Mouse (Mus musculus): ENCODE data around the gene Macc1. TPM values are rescaled to one million over a fixed set of nuclear protein-coding genes. Genes with fewer than 3 reads are reported as not detected.

Macc1 gene
- polyA plus RNA-seq, 1 experiment, result 0.20 TPM

DNA sequence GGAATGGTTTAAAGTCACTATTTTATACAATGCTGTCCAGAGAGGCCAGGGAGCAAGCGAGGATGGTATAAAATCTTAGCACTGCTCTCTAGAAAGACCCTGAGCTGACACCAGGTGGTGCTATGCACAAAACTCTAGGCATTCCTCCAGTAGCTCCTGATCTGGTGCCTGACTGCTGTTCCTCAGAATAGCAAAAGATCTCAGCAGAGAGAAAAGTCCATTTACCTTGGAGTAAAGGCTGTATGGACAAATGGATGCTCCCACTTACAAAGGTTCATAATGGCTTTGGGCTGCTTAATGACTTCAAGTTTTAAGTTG, 112.8 kb downstream of the Macc1 start:
- peak; percentile 65 for DNase-seq
- H3K36me3 ChIP-seq (ENCODE audit: control insufficient read depth, insufficient read depth, low read length), result no peaks in the 10 kb centered on the region
- 61% methylated on average over 1 of the region's 1 CpGs for WGBS
- TF ChIP-seq POLR2A (IDR thresholded peaks at IDR 0.05; ENCODE audit: low read depth, low read length) (no peak), CTCF (conservative IDR thresholded peaks at IDR 0.05; ENCODE audit: insufficient read depth, insufficient read length, low read depth, low read length) (peak; percentile 61)
- no peak overlapping the region for H3K4me3 ChIP-seq (ENCODE audit: insufficient read depth, low read depth, low read length)
- H3K27ac ChIP-seq (ENCODE audit: insufficient read depth, low read depth, low read length), result no peak overlapping the region
- no peaks in the 10 kb centered on the region for H3K4me1 ChIP-seq (ENCODE audit: control insufficient read depth, insufficient read depth, low read length)
- no peaks in the 10 kb centered on the region for H3K27me3 ChIP-seq (replicated peaks; ENCODE audit: control insufficient read depth, insufficient read depth, low read length)

DNA sequence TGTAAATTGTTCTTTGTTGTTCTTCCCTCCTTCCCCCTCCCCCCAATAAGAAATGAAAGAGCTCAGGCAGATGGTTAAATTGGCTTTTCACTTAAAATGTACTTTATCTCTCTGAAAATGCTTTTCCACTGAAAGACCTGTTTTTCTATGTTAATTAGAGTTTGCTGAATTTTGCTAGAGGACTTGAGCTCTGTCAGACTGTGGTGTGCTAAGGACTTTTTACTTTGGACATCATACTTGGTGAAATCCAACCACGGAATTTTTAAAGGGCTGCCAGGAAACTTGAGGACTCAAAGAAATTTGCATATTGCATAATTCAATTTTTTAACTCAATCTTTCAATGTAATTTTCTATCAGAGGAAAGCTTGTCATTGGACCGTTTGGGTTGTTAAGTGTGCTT, 126.7 kb downstream of the Macc1 start:
- H3K27me3 ChIP-seq (replicated peaks; ENCODE audit: control insufficient read depth, insufficient read depth, low read length), result no peaks in the 10 kb centered on the region
- DNase-seq, result peak; percentile 38
- no peak overlapping the region for H3K27ac ChIP-seq (ENCODE audit: insufficient read depth, low read depth, low read length)
- no peak for TF ChIP-seq POLR2A (IDR thresholded peaks at IDR 0.05; ENCODE audit: low read depth, low read length)
- TF ChIP-seq CTCF (conservative IDR thresholded peaks at IDR 0.05; ENCODE audit: insufficient read depth, insufficient read length, low read depth, low read length), result no peak
- H3K4me1 ChIP-seq (ENCODE audit: control insufficient read depth, insufficient read depth, low read length), result no peaks in the 10 kb centered on the region
- no peak overlapping the region for H3K4me3 ChIP-seq (ENCODE audit: insufficient read depth, low read depth, low read length)
- WGBS, result 48% methylated on average over 2 of the region's 2 CpGs
- no peaks in the 10 kb centered on the region for H3K36me3 ChIP-seq (ENCODE audit: control insufficient read depth, insufficient read depth, low read length)

DNA sequence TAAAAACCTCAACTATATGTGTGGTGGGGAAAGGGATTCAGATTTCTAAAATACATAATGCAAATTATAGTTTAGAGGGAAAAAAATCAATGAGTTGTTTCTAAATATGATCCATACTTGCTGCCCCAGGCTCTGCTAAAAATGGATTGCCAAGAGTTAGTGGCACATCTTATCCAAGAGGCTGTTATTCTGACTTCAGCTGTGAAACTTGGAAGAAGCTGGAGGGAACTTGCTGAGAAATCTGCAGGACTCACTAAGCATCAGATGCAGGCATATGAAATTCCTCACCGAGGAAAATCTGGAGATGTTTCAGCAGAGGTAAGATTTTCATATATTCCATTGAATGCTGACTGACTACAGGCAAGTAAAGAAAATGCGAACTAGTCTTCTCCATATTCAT, 136.0 kb downstream of the Macc1 start:
- WGBS, result 89% methylated on average over 2 of the region's 2 CpGs
- no peaks in the 10 kb centered on the region for H3K4me1 ChIP-seq (ENCODE audit: control insufficient read depth, insufficient read depth, low read length)
- H3K27me3 ChIP-seq (replicated peaks; ENCODE audit: control insufficient read depth, insufficient read depth, low read length), result no peaks in the 10 kb centered on the region; the same call in 1 of the 2 replicates
- no peak overlapping the region for H3K4me3 ChIP-seq (ENCODE audit: insufficient read depth, low read depth, low read length)
- no peak overlapping the region for H3K27ac ChIP-seq (ENCODE audit: insufficient read depth, low read depth, low read length)
- no peak for DNase-seq
- H3K36me3 ChIP-seq (ENCODE audit: control insufficient read depth, insufficient read depth, low read length), result no peaks in the 10 kb centered on the region
- TF ChIP-seq CTCF (conservative IDR thresholded peaks at IDR 0.05; ENCODE audit: insufficient read depth, insufficient read length, low read depth, low read length), result no peak
- no peak for TF ChIP-seq POLR2A (IDR thresholded peaks at IDR 0.05; ENCODE audit: low read depth, low read length)

DNA sequence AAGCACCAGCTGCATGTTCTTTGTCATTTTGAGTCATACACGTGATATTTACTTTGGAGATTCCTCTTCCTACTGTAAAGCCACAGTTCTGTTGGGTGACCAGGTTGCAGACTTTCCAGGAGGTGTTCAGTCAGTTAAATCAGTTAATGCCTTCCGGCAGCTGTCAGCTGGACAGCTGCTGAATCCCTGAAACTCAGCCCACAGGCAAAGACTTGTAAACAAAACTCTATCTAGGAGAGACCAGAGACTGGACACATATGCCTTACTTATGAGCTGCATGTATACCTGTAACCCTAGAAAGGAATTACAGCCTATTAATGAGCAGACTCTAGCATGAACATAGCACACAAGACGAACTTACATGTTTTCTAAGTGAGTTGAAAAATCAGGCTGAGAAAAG, 137.2 kb downstream of the Macc1 start:
- Histone ChIP-seq H3K27ac (ENCODE audit: insufficient read depth, low read depth, low read length) (no peak overlapping the region), H3K4me3 (ENCODE audit: insufficient read depth, low read depth, low read length) (no peak overlapping the region), H3K36me3 (ENCODE audit: control insufficient read depth, insufficient read depth, low read length) (no peaks in the 10 kb centered on the region), H3K27me3 (replicated peaks; ENCODE audit: control insufficient read depth, insufficient read depth, low read length) (no peaks in the 10 kb centered on the region; the same call in 1 of the 2 replicates), H3K4me1 (ENCODE audit: control insufficient read depth, insufficient read depth, low read length) (no peaks in the 10 kb centered on the region)
- 57% methylated on average over 3 of the region's 3 CpGs for WGBS
- no peak for DNase-seq
- TF ChIP-seq POLR2A (IDR thresholded peaks at IDR 0.05; ENCODE audit: low read depth, low read length) (no peak), CTCF (conservative IDR thresholded peaks at IDR 0.05; ENCODE audit: insufficient read depth, insufficient read length, low read depth, low read length) (no peak)

DNA sequence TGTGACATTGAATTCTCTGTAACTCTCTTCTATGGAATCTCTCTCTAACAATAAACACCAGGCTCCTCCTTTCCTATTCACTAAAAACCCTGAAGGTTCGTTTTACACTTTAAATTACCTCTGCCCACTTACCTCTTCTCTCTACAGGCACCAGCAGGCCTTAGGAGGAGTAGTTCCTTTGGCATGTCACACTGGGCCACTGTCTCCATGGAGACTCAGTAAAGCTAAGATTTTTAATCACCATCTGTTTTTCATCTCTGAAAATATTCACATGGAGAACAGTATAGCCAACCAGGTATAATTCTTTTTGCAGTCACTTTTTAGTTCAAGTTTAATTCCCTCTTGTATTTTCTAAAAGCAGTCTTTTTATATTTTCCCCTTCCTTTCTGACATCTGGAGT, 140.0 kb downstream of the Macc1 start:
- H3K36me3 ChIP-seq (ENCODE audit: control insufficient read depth, insufficient read depth, low read length), result no peaks in the 10 kb centered on the region
- H3K27me3 ChIP-seq (replicated peaks; ENCODE audit: control insufficient read depth, insufficient read depth, low read length), result no peaks in the 10 kb centered on the region; the same call in 1 of the 2 replicates
- H3K4me3 ChIP-seq (ENCODE audit: insufficient read depth, low read depth, low read length), result no peak overlapping the region
- TF ChIP-seq POLR2A (IDR thresholded peaks at IDR 0.05; ENCODE audit: low read depth, low read length), result no peak
- no peak for TF ChIP-seq CTCF (conservative IDR thresholded peaks at IDR 0.05; ENCODE audit: insufficient read depth, insufficient read length, low read depth, low read length)
- H3K4me1 ChIP-seq (ENCODE audit: control insufficient read depth, insufficient read depth, low read length), result no peaks in the 10 kb centered on the region
- no peak for DNase-seq
- H3K27ac ChIP-seq (ENCODE audit: insufficient read depth, low read depth, low read length), result no peak overlapping the region
- WGBS, result 21% methylated on average over 1 of the region's 1 CpGs

DNA sequence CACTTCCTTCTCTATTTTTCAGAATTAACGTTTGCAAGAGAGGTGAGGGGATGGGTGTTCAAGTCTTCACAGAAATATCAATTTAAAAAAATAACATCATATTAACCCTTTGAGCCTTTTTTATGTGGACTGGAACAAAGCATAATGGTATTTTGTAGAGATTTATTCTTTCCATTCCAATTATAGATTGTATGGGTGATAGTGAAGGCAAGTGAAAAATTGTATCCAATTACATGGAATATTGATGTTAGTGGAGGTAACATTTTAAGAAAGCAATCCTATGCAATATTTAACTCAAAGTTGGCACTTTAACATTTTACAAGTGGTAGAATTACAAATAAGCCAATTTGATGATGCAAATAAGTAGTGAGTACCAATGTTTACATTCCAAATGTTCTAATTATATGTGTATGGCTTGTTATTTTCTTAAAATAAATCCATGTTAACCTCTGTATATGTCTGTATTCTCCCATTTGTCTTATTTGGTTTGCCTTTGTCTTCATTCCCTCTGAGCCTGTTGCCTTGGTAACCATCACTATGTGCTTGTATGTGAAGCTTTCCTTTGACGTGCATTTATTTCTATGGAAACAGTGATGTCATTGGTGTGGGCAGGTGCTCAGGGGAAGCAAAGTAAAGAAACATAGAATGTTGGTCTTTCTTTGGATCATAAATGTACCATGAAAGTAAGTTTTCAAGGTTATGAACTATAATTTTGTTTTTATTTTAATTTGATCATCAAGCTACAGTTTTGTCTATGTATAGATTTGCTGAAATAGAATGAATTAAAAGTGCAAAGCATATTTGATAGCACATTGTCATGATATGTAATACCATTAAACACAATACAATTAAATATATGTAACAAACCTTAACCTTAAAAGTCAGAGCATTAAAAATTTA, 150.2 kb downstream of the Macc1 start:
- H3K27me3 ChIP-seq (replicated peaks; ENCODE audit: control insufficient read depth, insufficient read depth, low read length), result no peaks in the 10 kb centered on the region
- 59% methylated on average over 2 of the region's 2 CpGs for WGBS
- H3K27ac ChIP-seq (ENCODE audit: insufficient read depth, low read depth, low read length), result no peak overlapping the region
- H3K4me1 ChIP-seq (ENCODE audit: control insufficient read depth, insufficient read depth, low read length), result no peaks in the 10 kb centered on the region
- no peak overlapping the region for H3K4me3 ChIP-seq (ENCODE audit: insufficient read depth, low read depth, low read length)
- H3K36me3 ChIP-seq (ENCODE audit: control insufficient read depth, insufficient read depth, low read length), result no peaks in the 10 kb centered on the region
- DNase-seq, result no peak
- TF ChIP-seq POLR2A (IDR thresholded peaks at IDR 0.05; ENCODE audit: low read depth, low read length), result no peak
- no peak for TF ChIP-seq CTCF (conservative IDR thresholded peaks at IDR 0.05; ENCODE audit: insufficient read depth, insufficient read length, low read depth, low read length)

DNA sequence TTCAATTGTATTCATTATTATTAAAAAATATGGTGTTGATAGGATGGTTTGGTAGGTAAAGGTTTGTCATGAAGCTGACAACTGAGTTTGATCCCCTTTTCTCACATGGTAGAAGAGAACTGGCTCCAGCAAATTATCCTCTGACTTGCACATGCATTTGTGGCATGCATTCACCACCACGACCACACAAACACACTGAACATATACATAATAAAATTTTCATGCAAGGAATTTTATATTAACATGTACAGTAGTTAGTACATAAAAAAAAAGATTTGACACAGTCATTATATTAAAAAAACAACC, 150.8 kb downstream of the Macc1 start:
- DNase-seq, result no peak
- Histone ChIP-seq H3K27ac (ENCODE audit: insufficient read depth, low read depth, low read length) (no peak overlapping the region), H3K4me3 (ENCODE audit: insufficient read depth, low read depth, low read length) (no peak overlapping the region), H3K4me1 (ENCODE audit: control insufficient read depth, insufficient read depth, low read length) (no peaks in the 10 kb centered on the region), H3K36me3 (ENCODE audit: control insufficient read depth, insufficient read depth, low read length) (no peaks in the 10 kb centered on the region), H3K27me3 (replicated peaks; ENCODE audit: control insufficient read depth, insufficient read depth, low read length) (no peaks in the 10 kb centered on the region)
- TF ChIP-seq POLR2A (IDR thresholded peaks at IDR 0.05; ENCODE audit: low read depth, low read length) (no peak), CTCF (conservative IDR thresholded peaks at IDR 0.05; ENCODE audit: insufficient read depth, insufficient read length, low read depth, low read length) (no peak)
- 54% methylated on average over 1 of the region's 1 CpGs for WGBS
